Mouse (Mus musculus): ENCODE results near the gene Lman2.

- no peak for TF ChIP-seq CTCF (IDR thresholded peaks at IDR 0.05; ENCODE audit: low read depth, low read length)
- no peak for TF ChIP-seq POLR2A (IDR thresholded peaks at IDR 0.05; ENCODE audit: insufficient read depth, low read length)
These were observed 46.0 kb upstream of the Lman2 start for GRCm38 (mm10) chr13:55408546-55409120.
